Mouse (Mus musculus): ENCODE measurements around the gene Zfp871. TPM values are rescaled to one million over a fixed set of nuclear protein-coding genes. Genes with fewer than 3 reads are reported as not detected.

Zfp871 gene
- total RNA-seq (2023), result 82.6 to 90.7 TPM (median 88.4 TPM) in 4 replicates

DNA sequence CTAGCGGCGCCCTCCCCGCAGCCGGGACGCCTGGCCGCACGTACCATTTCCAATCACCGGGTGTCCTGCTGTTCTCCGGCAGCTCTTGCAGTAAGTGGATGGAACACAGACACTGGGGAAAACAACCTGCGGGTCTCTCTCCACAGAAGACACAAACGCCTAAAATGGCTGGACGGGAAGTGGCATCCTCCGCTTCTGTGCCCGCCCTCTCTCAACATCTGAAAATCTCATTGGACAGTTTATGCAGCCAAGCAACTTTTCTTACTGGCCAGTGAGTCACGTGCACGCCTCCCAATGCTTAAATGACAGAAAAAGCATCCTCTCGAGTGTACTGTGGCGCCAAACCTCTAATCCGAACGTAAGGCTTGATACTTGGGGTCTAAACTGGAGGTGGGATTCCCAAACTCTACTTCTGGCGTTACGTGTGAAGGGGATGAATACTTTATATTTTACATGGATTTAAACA, at the start of gene Zfp871:
TSS of gene Zfp871 (minus strand) at position 194 of the 466 bp plus-strand sequence.

DNA sequence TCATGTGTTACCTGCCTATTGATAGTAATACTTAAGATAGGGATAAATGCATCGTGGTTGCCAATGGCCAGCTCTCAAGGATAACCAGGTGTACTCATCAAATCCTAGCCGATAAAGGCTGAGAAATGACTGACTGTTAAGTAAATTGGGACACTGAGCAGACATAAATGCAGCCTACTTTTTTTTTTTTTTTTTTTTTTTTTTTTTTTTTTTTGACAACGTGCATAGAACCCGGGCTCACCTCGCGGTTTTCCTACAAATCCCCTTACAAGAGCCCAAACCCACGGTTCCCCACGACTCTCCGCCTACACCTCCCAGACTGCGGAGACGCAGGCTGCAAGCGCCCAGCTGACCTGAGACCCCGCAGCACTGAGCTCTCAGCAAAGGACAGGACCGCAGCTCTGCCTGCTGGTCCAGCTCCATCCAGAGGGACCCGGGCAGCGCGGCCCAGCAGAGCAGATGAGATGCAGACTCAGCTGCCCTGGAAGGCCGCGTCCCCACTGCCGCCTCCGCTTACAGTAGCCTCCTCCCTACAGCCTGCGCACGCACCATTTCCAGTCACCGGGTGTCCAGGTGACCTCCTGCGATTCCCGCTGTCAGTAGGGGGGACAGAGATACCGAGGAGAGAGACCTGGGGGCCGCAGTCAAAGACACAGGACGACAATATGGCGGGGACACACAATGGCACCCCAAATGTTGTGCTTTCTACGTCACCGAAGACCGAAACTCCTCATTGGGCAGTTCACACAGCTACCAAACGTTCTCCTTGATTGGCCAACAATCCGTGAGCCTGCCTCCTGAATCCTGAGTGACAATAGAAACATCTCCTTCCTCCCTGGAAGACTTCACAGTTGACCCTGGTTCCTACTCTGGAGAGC, 41.7 kb upstream of the Zfp871 start, which contains the start of gene Zfp799:
TSS of gene Zfp799 (minus strand) at position 722 of the 878 bp plus-strand sequence.

DNA sequence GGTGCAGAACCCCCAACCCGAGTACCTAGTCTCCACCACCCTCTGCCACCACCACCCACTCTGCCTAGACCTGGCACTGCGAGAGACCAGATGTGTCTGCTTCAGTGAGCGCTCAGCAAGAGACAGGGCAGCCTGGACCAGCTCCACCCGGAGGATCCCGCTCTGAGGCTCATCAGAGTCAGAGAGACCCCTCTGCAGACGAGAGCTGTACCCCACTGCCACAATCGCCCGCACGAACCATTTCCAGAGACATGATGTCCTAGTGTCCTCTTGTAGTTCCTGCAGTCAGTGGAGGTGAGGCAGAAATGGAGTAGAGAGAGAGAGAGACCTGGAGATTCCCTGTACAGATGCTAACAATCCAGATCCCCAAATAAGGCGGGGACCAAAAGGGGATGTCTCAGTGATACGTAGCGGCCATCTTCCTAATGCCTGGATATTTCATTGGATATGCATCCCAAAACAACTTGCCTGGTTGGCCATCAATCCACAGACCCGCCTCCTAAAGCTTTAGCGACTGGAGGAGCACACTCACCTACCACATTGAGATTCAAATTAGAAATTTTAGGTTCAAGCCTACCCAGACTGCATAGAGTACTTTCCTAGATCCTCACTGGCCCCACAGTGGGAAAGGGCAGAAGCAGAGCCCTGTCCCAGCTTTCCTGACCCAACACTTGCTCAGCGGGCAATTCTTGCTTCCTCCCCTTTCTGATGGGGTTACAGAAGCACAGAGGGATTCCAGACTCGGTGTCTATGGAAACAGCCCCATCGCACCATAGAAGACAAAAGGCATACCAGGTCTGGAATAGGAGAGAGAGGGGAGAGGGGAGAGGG, 21.7 kb upstream of the Zfp871 start, which contains the start of gene Zfp811:
TSS of gene Zfp811 (minus strand) at position 388 of the 831 bp plus-strand sequence.

Other genes with a start within 250 kb of the Zfp871 start
- gene Cyp4f37, start 167.0 kb downstream of the Zfp871 start, total RNA-seq (2023), result not detected in 4 replicates
- not detected in 4 replicates for gene Cyp4f40, start 129.4 kb downstream of the Zfp871 start, total RNA-seq (2023)
- gene Cyp4f15, start 102.7 kb downstream of the Zfp871 start, total RNA-seq (2023), result not detected in 4 replicates
- gene Zfp811, start 21.6 kb upstream of the Zfp871 start, total RNA-seq (2023), result 0.25 to 0.37 TPM (median 0.27 TPM) in 3 of 4 replicates, not detected in the other
- 3.9 to 9.0 TPM (median 7.0 TPM) in 4 replicates for gene Zfp799, start 42.0 kb upstream of the Zfp871 start, total RNA-seq (2023)
- 6.6 to 11.0 TPM (median 8.4 TPM) in 4 replicates for gene Zfp870, start 103.4 kb upstream of the Zfp871 start, total RNA-seq (2023)
- gene Cyp4f14, start 129.1 kb upstream of the Zfp871 start, total RNA-seq (2023), result not detected in 4 replicates
- gene Cyp4f13, start 159.1 kb upstream of the Zfp871 start, total RNA-seq (2023), result 78.0 to 89.7 TPM (median 82.1 TPM) in 4 replicates
- 13.9 to 24.3 TPM (median 18.9 TPM) in 4 replicates for gene Zfp472, start 177.5 kb upstream of the Zfp871 start, total RNA-seq (2023)
- 12.1 to 15.5 TPM (median 13.8 TPM) in 4 replicates for gene Zfp952, start 204.8 kb upstream of the Zfp871 start, total RNA-seq (2023)
- 2.9 to 6.0 TPM (median 3.7 TPM) in 4 replicates for gene Zfp763, start 245.1 kb upstream of the Zfp871 start, total RNA-seq (2023)